Mouse (Mus musculus): ENCODE results near the gene Glmn.

GRCm38 (mm10) chr5:107638366-107638765 is 40.7 kb upstream of the Glmn start:
- TF ChIP-seq POLR2A (IDR thresholded peaks at IDR 0.05; ENCODE audit: low read depth, low read length) (no peak), EP300 (IDR thresholded peaks at IDR 0.05; ENCODE audit: low read length) (no peak), MAX (IDR thresholded peaks at IDR 0.05; ENCODE audit: low read length) (no peak)

All from CH12.LX (cell line).